Mouse (Mus musculus) neural tube, embryonic 12.5 days (tissue): ENCODE data around the gene Trrap. TPM values are rescaled to one million over a fixed set of nuclear protein-coding genes. Genes with fewer than 3 reads are reported as not detected.

Experiments used
- microRNA-seq: library from miRNA; unstranded; fragments of <30 nt; microRNA quantifications from one replicate; pipeline ENCODE4, GENCODE M21; 2017
- polyA plus RNA-seq: library from polyadenylated mRNA; unstranded; fragments of >200 nt; fragmentation: Nextera tagmentation; extraction: Ambion mirVana; gene quantifications from 2 replicates; pipeline ENCODE4 v1.2.1, GENCODE M21; 2016

Gene Trrap
- polyA plus RNA-seq, 1 experiment from 2014 or later: 86.2 TPM

Small RNA genes lying within 50 kb of the gene (microRNA-seq; reads per million reads assigned to microRNA genes)
- gene Mir7039: not detected

Other genes with a start within 250 kb of the Trrap start
- 3.6 and 4.1 TPM in 2 replicates for gene Nptx2, start 221.8 kb upstream of the Trrap start, polyA plus RNA-seq
- 75.9 and 76.6 TPM in 2 replicates for gene Tmem130, start 5.9 kb upstream of the Trrap start, polyA plus RNA-seq
- 26.5 and 30.2 TPM in 2 replicates for gene Smurf1, start 198.1 kb downstream of the Trrap start, polyA plus RNA-seq